Mouse (Mus musculus): Measurements from ENCODE around the gene Olfr930.

The Olfr930 gene

DNA sequence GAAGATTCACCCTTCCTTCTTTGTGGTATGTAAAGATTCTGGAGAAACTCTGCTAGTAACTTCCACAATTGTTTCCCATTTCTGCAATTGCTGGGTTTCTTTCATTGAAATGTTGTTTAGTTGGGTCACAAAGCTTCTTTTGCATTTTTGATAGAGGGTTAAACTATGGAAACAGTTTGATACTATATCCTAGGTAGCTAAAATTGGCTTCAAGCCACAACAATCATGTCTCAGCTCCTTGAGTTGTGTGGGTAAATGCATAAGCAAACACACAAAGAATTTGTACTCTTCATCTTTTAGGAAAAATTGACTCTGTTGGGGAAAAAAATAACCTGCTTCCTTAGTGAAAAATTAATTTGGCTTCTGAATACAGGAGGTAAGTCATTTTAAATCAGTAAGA is at the start of gene Olfr930:
TSS of gene Olfr930 (plus strand) at position 301 of the 400 bp plus-strand sequence.
- in situ Hi-C loops (cut with MboI; ENCODE audit: unreplicated experiment in 2 of 2) = no loop called here

DNA sequence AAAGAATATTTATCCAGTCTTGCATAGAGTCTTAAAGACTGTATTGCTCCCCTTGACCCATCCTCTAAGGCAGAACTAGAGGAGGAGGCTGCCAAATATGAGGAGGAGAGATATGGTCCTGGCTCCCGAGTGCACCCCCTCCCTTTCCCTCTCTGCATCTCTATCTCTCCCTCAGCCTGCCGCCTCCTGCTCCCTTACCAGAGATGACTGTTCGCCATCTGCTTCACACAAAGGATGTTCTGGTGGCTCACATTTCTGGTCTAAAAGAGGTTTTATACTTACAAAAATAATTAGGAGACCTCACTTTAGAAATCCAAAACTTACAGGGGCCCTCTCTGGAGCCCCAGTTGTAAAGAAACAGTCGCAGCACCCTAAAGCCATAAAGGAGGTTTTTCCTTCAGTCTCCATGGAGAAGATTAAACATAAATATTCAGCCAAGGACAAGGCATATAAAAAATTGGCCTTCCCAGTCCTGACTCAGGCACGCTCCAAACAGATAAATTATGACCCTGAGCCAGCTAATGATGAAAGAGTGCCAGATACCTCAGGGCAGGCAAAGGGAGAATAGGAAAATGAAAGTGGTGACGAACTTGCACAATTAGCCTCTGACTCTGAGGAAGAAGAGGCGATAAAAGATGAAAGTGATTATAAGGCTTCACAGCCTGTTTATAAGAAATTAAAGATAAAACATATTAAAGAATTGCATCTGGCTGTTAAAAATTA is 24.0 kb downstream of the Olfr930 start:
- in situ Hi-C loops (cut with MboI; ENCODE audit: unreplicated experiment in 2 of 2) = no loop called here

DNA sequence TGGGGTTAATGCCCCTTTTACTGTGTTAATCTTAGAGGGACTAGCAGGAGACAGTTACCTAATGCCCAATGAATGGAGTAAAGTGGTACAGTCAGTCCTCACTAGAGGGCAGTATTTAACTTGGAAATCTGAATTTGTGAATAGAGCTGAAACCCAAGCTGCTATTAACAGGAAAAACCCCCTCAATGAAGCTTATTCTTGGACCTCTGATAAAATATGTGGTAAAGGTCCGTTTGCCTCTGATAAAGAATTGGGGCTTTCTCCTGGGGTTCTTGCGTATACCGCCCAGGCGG is 24.5 kb downstream of the Olfr930 start:
- in situ Hi-C loops (cut with MboI; ENCODE audit: unreplicated experiment in 2 of 2) = no loop called here

DNA sequence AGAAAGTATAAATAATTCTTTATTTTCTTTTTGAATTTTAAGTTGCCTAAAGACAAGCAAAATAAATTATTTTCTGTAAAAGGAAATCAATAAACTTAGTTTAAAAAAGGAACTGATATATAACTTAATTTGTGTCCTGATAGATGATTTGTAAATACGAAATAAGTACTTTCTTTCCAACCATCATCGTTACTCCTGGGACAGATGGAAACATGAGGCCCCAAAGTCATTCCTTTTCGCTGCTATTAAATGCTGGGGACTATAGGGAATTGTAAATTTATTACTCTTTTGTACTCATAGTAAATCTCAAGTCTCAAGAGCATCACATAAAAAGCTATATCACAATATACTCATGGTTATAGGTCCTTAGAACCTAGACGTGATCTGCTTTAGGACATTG is 42.4 kb downstream of the Olfr930 start, which contains the start of gene Olfr933:
TSS of gene Olfr933 (plus strand) at position 301 of the 400 bp plus-strand sequence.
- in situ Hi-C loops (cut with MboI; ENCODE audit: unreplicated experiment in 2 of 2) = no loop called here

All from v-Abl transformed pro-B cells (cell line).